Mouse (Mus musculus): ENCODE data around the gene Yipf1. TPM values are rescaled to one million over a fixed set of nuclear protein-coding genes. Genes with fewer than 3 reads are reported as not detected.

The Yipf1 gene
- polyA plus RNA-seq (2014; fragmentation: Nextera tagmentation; extraction: Ambion mirVana), result 39.0 and 45.5 TPM in 2 replicates

- H3K36me3 ChIP-seq (ENCODE audit: control insufficient read depth, insufficient read depth, low read length), result no peaks in the 10 kb centered on the region
- H3K4me3 ChIP-seq (ENCODE audit: low read depth, low read length), result peak within 1 kb of the TSS; percentile 81
- no peak within 1 kb of the TSS; the same call in 1 of the 2 replicates for H3K27ac ChIP-seq (ENCODE audit: low read depth, low read length)
- H3K9me3 ChIP-seq (ENCODE audit: control insufficient read depth, low read length), result no peaks in the 10 kb centered on the region
- ATAC-seq (replicated peaks; ENCODE audit: low FRiP score), result peak; percentile 90
- H3K27me3 ChIP-seq (replicated peaks; ENCODE audit: control insufficient read depth, insufficient read depth, low read length), result no peaks in the 10 kb centered on the region
- peak within 1 kb of the TSS; percentile 72 for H3K9ac ChIP-seq (ENCODE audit: low read depth, low read length)
- 1% methylated on average over 29 of the region's 29 CpGs for WGBS
- peaks cover 9% of the 10 kb centered on the region for H3K4me1 ChIP-seq (replicated peaks; ENCODE audit: control insufficient read depth, insufficient read depth, low read length)
- peak; percentile 85 for DNase-seq (ENCODE audit: low spot score)
- peak within 1 kb of the TSS; percentile 68 for H3K4me2 ChIP-seq
These were observed at the start of gene Yipf1 for GRCm38 (mm10) chr4:107313690-107314478. Yipf1 (plus strand) TSS chr4:107314363.

- Histone ChIP-seq H3K4me1 (replicated peaks; ENCODE audit: control insufficient read depth, insufficient read depth, low read length) (no peaks in the 10 kb centered on the region), H3K27ac (ENCODE audit: low read depth, low read length) (no peak overlapping the region)
- 75% methylated on average over 4 of the region's 4 CpGs for WGBS
These were observed 40.5 kb upstream of the Yipf1 start for GRCm38 (mm10) chr4:107273683-107274082.

GRCm38 (mm10) chr4:107274511-107274910 is 39.7 kb upstream of the Yipf1 start:
- Histone ChIP-seq H3K27ac (ENCODE audit: low read depth, low read length) (no peak overlapping the region), H3K36me3 (ENCODE audit: control insufficient read depth, insufficient read depth, low read length) (no peaks in the 10 kb centered on the region), H3K9me3 (ENCODE audit: control insufficient read depth, low read length) (no peaks in the 10 kb centered on the region), H3K9ac (ENCODE audit: low read depth, low read length) (no peak overlapping the region), H3K4me2 (no peak overlapping the region), H3K27me3 (replicated peaks; ENCODE audit: control insufficient read depth, insufficient read depth, low read length) (no peaks in the 10 kb centered on the region), H3K4me1 (replicated peaks; ENCODE audit: control insufficient read depth, insufficient read depth, low read length) (no peaks in the 10 kb centered on the region), H3K4me3 (ENCODE audit: low read depth, low read length) (no peak overlapping the region)
- DNase-seq (ENCODE audit: low spot score), result no peak
- no peak for ATAC-seq (replicated peaks; ENCODE audit: low FRiP score)
- WGBS, result 74% methylated on average over 5 of the region's 5 CpGs

More at GRCm38 (mm10) chr4:107273683-107274082, 40.5 kb upstream of the Yipf1 start:
- Histone ChIP-seq H3K9ac (ENCODE audit: low read depth, low read length) (no peak overlapping the region), H3K4me3 (ENCODE audit: low read depth, low read length) (no peak overlapping the region), H3K27me3 (replicated peaks; ENCODE audit: control insufficient read depth, insufficient read depth, low read length) (no peaks in the 10 kb centered on the region), H3K4me2 (no peak overlapping the region), H3K9me3 (ENCODE audit: control insufficient read depth, low read length) (no peaks in the 10 kb centered on the region), H3K36me3 (ENCODE audit: control insufficient read depth, insufficient read depth, low read length) (no peaks in the 10 kb centered on the region)
- DNase-seq (ENCODE audit: low spot score) (no peak), ATAC-seq (replicated peaks; ENCODE audit: low FRiP score) (no peak)

- 45% methylated on average over 8 of the region's 8 CpGs for WGBS
- ATAC-seq (replicated peaks; ENCODE audit: low FRiP score), result no peak
- no peak overlapping the region for H3K4me2 ChIP-seq
These were observed 35.9 kb upstream of the Yipf1 start for GRCm38 (mm10) chr4:107278188-107278707.

GRCm38 (mm10) chr4:107280843-107281475 is 33.2 kb upstream of the Yipf1 start:
- no peak overlapping the region for H3K9ac ChIP-seq (ENCODE audit: low read depth, low read length)
- ATAC-seq (replicated peaks; ENCODE audit: low FRiP score) (no peak), DNase-seq (ENCODE audit: low spot score) (no peak)
- H3K27ac ChIP-seq (ENCODE audit: low read depth, low read length), result no peak overlapping the region
- H3K4me2 ChIP-seq, result no peak overlapping the region
- H3K4me1 ChIP-seq (replicated peaks; ENCODE audit: control insufficient read depth, insufficient read depth, low read length), result no peaks in the 10 kb centered on the region
- H3K36me3 ChIP-seq (ENCODE audit: control insufficient read depth, insufficient read depth, low read length), result no peaks in the 10 kb centered on the region
- 78% methylated on average over 7 of the region's 7 CpGs for WGBS
- H3K9me3 ChIP-seq (ENCODE audit: control insufficient read depth, low read length), result no peaks in the 10 kb centered on the region
- no peak overlapping the region for H3K4me3 ChIP-seq (ENCODE audit: low read depth, low read length)
- H3K27me3 ChIP-seq (replicated peaks; ENCODE audit: control insufficient read depth, insufficient read depth, low read length), result no peaks in the 10 kb centered on the region

More at GRCm38 (mm10) chr4:107278188-107278707, 35.9 kb upstream of the Yipf1 start:
- H3K36me3 ChIP-seq (ENCODE audit: control insufficient read depth, insufficient read depth, low read length), result no peaks in the 10 kb centered on the region
- no peak overlapping the region for H3K27ac ChIP-seq (ENCODE audit: low read depth, low read length)
- H3K27me3 ChIP-seq (replicated peaks; ENCODE audit: control insufficient read depth, insufficient read depth, low read length), result no peaks in the 10 kb centered on the region
- no peaks in the 10 kb centered on the region for H3K9me3 ChIP-seq (ENCODE audit: control insufficient read depth, low read length)
- no peak overlapping the region for H3K9ac ChIP-seq (ENCODE audit: low read depth, low read length)
- no peak for DNase-seq (ENCODE audit: low spot score)
- no peaks in the 10 kb centered on the region for H3K4me1 ChIP-seq (replicated peaks; ENCODE audit: control insufficient read depth, insufficient read depth, low read length)
- no peak overlapping the region for H3K4me3 ChIP-seq (ENCODE audit: low read depth, low read length)

GRCm38 (mm10) chr4:107285446-107286200 is 28.5 kb upstream of the Yipf1 start:
- Histone ChIP-seq H3K4me1 (replicated peaks; ENCODE audit: control insufficient read depth, insufficient read depth, low read length) (no peaks in the 10 kb centered on the region), H3K9ac (ENCODE audit: low read depth, low read length) (no peak overlapping the region), H3K27me3 (replicated peaks; ENCODE audit: control insufficient read depth, insufficient read depth, low read length) (no peaks in the 10 kb centered on the region), H3K4me2 (no peak overlapping the region), H3K4me3 (ENCODE audit: low read depth, low read length) (no peak overlapping the region), H3K9me3 (ENCODE audit: control insufficient read depth, low read length) (no peaks in the 10 kb centered on the region), H3K36me3 (ENCODE audit: control insufficient read depth, insufficient read depth, low read length) (no peaks in the 10 kb centered on the region), H3K27ac (ENCODE audit: low read depth, low read length) (no peak overlapping the region)
- no peak for ATAC-seq (replicated peaks; ENCODE audit: low FRiP score)
- no peak for DNase-seq (ENCODE audit: low spot score)
- 72% methylated on average over 3 of the region's 3 CpGs for WGBS

- Histone ChIP-seq H3K9ac (ENCODE audit: low read depth, low read length) (no peak overlapping the region), H3K27ac (ENCODE audit: low read depth, low read length) (no peak overlapping the region), H3K9me3 (ENCODE audit: control insufficient read depth, low read length) (no peaks in the 10 kb centered on the region), H3K4me3 (ENCODE audit: low read depth, low read length) (no peak overlapping the region), H3K4me1 (replicated peaks; ENCODE audit: control insufficient read depth, insufficient read depth, low read length) (no peaks in the 10 kb centered on the region), H3K4me2 (no peak overlapping the region), H3K36me3 (ENCODE audit: control insufficient read depth, insufficient read depth, low read length) (no peaks in the 10 kb centered on the region), H3K27me3 (replicated peaks; ENCODE audit: control insufficient read depth, insufficient read depth, low read length) (no peaks in the 10 kb centered on the region)
- WGBS, result 88% methylated on average over 8 of the region's 8 CpGs
- ATAC-seq (replicated peaks; ENCODE audit: low FRiP score) (no peak), DNase-seq (ENCODE audit: low spot score) (no peak)
These were observed 27.8 kb upstream of the Yipf1 start for GRCm38 (mm10) chr4:107286386-107286785.

- no peaks in the 10 kb centered on the region for H3K36me3 ChIP-seq (ENCODE audit: control insufficient read depth, insufficient read depth, low read length)
- no peaks in the 10 kb centered on the region for H3K4me1 ChIP-seq (replicated peaks; ENCODE audit: control insufficient read depth, insufficient read depth, low read length)
- H3K27ac ChIP-seq (ENCODE audit: low read depth, low read length), result no peak overlapping the region
- H3K4me3 ChIP-seq (ENCODE audit: low read depth, low read length), result no peak overlapping the region
- DNase-seq (ENCODE audit: low spot score) (peak; percentile 8), ATAC-seq (replicated peaks; ENCODE audit: low FRiP score) (no peak)
- no peak overlapping the region for H3K4me2 ChIP-seq
- H3K9ac ChIP-seq (ENCODE audit: low read depth, low read length), result no peak overlapping the region
- H3K27me3 ChIP-seq (replicated peaks; ENCODE audit: control insufficient read depth, insufficient read depth, low read length), result no peaks in the 10 kb centered on the region
- no peaks in the 10 kb centered on the region for H3K9me3 ChIP-seq (ENCODE audit: control insufficient read depth, low read length)
- 81% methylated on average over 2 of the region's 2 CpGs for WGBS
These were observed 26.6 kb upstream of the Yipf1 start for GRCm38 (mm10) chr4:107287517-107287916.

Measured in liver, embryonic 11.5 days (tissue).